Mouse (Mus musculus) layer of hippocampus, postnatal 10 days (tissue): ENCODE results near the gene Olfr60. TPM values are rescaled to one million over a fixed set of nuclear protein-coding genes. Genes with fewer than 3 reads are reported as not detected.

Experiments used
- DNase-seq, 2 experiments: peaks; one replicate each; pipeline ENCODE4 v3.0.0; 2021; ENCODE audit warnings: low spot score in 2 of 2
- long read RNA-seq: library from polyadenylated mRNA; stranded (forward); transcript quantifications from one replicate; pipeline ENCODE4 v2.0.0, GENCODE M21; 2023
- total RNA-seq, 2 experiments: library from RNA; stranded (reverse); gene quantifications; 2 replicates each; pipeline ENCODE4 v1.2.3; 2021

Olfr60 gene
- not detected for total RNA-seq
- long read RNA-seq: 0 reads

GRCm38 (mm10) chr7:140361571-140361970 is at the start of gene Olfr60:
Gene Olfr60, minus strand, starts transcription at chr7:140361671.
- DNase-seq: no peak

- DNase-seq: no peak
These were observed 41.3 kb upstream of the Olfr60 start, which contains the start of gene Olfr531 for GRCm38 (mm10) chr7:140402818-140403217. Gene Olfr531, minus strand, starts transcription at chr7:140402918.

DNA sequence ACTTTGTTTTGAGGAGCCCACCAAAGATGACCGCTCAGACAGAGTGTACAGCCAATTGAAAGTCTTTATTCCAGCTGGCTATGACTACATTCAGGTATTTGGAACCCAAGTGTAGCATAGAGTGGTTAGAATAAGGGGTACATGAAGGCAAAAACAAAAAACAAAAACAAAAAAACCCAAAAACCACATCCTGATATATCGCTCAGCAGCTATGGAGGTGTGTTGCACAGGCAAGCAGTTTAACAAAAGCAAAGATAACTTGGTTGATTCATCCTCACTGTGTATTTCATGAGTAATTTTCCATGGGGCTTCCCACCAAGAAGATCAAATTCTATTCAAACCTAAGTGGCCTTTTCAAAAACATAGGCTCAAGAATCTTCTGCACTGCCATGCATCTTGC is 15.4 kb upstream of the Olfr60 start:
- no peak for DNase-seq

- no peak for DNase-seq
These were observed 14.8 kb upstream of the Olfr60 start, which contains the start of gene Olfr530 for GRCm38 (mm10) chr7:140376231-140376630. Gene Olfr530, minus strand, starts transcription at chr7:140376331.

GRCm38 (mm10) chr7:140374300-140374699 is 12.8 kb upstream of the Olfr60 start:
- DNase-seq: no peak

DNA sequence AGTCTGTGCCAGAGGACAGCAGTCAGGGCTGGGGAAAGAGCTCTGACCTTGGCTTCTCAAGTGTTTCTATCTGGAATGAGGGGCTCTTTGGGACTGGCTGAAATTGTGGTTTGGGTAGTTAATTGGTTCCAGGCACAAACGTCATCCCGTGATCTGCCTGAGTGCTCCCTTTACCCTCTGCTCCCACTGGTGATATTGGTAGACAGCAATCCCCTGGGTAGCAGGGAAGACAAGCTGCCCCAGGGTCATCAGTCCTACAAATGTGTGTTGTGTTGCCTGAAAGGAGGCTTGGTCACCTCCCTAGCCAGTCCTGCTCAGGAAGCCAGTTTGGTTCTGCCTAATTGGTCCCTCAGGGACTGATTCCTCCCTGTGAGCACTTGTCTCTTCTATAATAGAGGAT is 27.8 kb downstream of the Olfr60 start, which contains the start of gene Olfr527:
Olfr527 (plus strand) TSS at position 301 of the 400 bp plus-strand sequence.
- no peak for DNase-seq

GRCm38 (mm10) chr7:140329766-140330304 is 31.6 kb downstream of the Olfr60 start:
- no peak for DNase-seq

DNA sequence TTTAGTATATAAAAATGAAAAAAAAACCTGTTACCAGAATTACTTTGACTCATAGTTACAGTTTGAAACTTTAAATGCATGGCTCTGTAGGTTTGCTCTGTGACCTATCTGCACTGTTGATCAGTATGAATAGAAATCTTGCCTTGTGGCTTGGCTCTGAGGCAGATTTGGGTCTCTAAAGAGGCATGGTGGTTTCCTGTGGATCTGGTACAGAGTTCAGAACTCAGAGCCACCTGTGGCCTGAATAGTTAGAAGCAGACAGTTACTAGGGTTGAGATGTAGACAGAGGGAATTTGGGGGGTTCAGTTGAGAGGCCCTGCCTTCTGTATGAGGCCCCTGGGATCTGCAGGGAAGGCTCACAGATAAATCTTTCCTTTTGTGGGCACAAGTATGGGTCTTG is 40.3 kb downstream of the Olfr60 start:
- DNase-seq: no peak

- DNase-seq: no peak
These were observed 40.9 kb downstream of the Olfr60 start, which contains the start of gene Olfr525 for GRCm38 (mm10) chr7:140320558-140320957. Gene Olfr525, plus strand, starts transcription at chr7:140320858.

- DNase-seq: no peak
These were observed 41.5 kb downstream of the Olfr60 start for GRCm38 (mm10) chr7:140319861-140320385.

- no peak for DNase-seq
These were observed 62.1 kb downstream of the Olfr60 start for GRCm38 (mm10) chr7:140299416-140299815.

DNA sequence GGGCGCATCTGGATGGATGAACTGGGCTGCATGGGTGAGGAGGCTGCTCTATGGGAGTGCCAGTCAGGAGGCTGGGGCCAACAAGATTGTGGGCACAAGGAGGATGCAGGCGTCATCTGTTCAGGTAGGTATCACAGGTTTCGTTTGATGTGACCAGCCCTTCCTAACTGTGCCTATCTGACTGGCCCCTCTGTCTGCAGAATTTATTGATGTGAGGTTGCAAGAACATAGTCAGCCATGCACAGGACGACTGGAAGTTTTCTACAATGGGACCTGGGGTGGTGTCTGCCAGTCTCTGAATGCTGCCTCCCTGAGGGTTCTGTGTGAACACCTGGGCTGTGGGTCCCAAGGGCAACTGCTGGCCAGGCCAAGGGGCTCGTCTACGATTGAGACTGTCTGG is 64.6 kb downstream of the Olfr60 start:
- no peak for DNase-seq

- DNase-seq: no peak
These were observed 65.7 kb downstream of the Olfr60 start for GRCm38 (mm10) chr7:140295746-140296145.

Other genes starting within 250 kb of the Olfr60 start
- 1 to 10 TPM; 6.2 to 7.1 TPM for gene Paox, start 245.9 kb downstream of the Olfr60 start, total RNA-seq
- gene Echs1, start 245.2 kb downstream of the Olfr60 start, total RNA-seq: 10 to 100 TPM; 63.4 to 67.1 TPM
- gene Mtg1, start 224.1 kb downstream of the Olfr60 start, total RNA-seq: 10 to 100 TPM; 27.0 to 30.2 TPM
- 100 to 1,000 TPM; 145 to 155 TPM for gene Sprn, start 206.8 kb downstream of the Olfr60 start, total RNA-seq
- not detected for gene Olfr522, start 196.9 kb downstream of the Olfr60 start, total RNA-seq
- gene Olfr523, start 188.5 kb downstream of the Olfr60 start, total RNA-seq: not detected
- gene Olfr524, start 155.7 kb downstream of the Olfr60 start, total RNA-seq: not detected
- gene Cd163l1, start 143.4 kb downstream of the Olfr60 start, total RNA-seq: under 1 TPM; 0.64 to 0.78 TPM
- gene 5830411N06Rik, start 114.4 kb downstream of the Olfr60 start, total RNA-seq: under 1 TPM; 0.18 to 0.20 TPM
- gene Olfr525, start 40.8 kb downstream of the Olfr60 start, total RNA-seq: not detected
- gene Olfr527, start 27.7 kb downstream of the Olfr60 start, total RNA-seq: not detected
- gene Olfr530, start 14.7 kb upstream of the Olfr60 start, total RNA-seq: not detected
- gene Olfr531, start 41.2 kb upstream of the Olfr60 start, total RNA-seq: not detected
- not detected for gene Olfr532, start 60.0 kb upstream of the Olfr60 start, total RNA-seq
- not detected for gene Olfr533, start 101.7 kb upstream of the Olfr60 start, total RNA-seq
- gene Olfr535, start 122.5 kb upstream of the Olfr60 start, total RNA-seq: not detected
- gene Olfr536, start 145.7 kb upstream of the Olfr60 start, total RNA-seq: not detected
- not detected for gene Olfr538, start 206.2 kb upstream of the Olfr60 start, total RNA-seq
- gene Olfr46, start 239.6 kb upstream of the Olfr60 start, total RNA-seq: under 1 TPM; 0.09 to 0.18 TPM